Mouse (Mus musculus) erythroblast, embryonic 14.5 days (primary cell): ENCODE measurements around the gene Gm11361. TPM values are rescaled to one million over a fixed set of nuclear protein-coding genes. Genes with fewer than 3 reads are reported as not detected.

Source experiments
- H3K27me3 ChIP-seq: 2 replicates; pipeline ENCODE4 v1.6.1; 2012; ENCODE audit warnings: inconsistent platforms; ENCODE audit not compliant: control insufficient read depth
- H3K36me3 ChIP-seq: 2 replicates; pipeline ENCODE4 v1.6.1; 2012; ENCODE audit warnings: mild to moderate bottlenecking, inconsistent platforms; ENCODE audit not compliant: control insufficient read depth
- H3K4me1 ChIP-seq: 2 replicates; pipeline ENCODE4 v1.6.1; 2012; ENCODE audit warnings: inconsistent platforms; ENCODE audit not compliant: control insufficient read depth
- H3K4me3 ChIP-seq: replicated peaks from 2 replicates; pipeline ENCODE3; 2012; ENCODE audit warnings: moderate library complexity, mild to moderate bottlenecking, inconsistent platforms
- H3K9me3 ChIP-seq: 2 replicates; pipeline ENCODE4 v1.6.1; 2012; ENCODE audit warnings: low read length, inconsistent platforms, mixed read lengths; ENCODE audit not compliant: control insufficient read depth
- GATA1 ChIP-seq: IDR thresholded peaks from 2 replicates; pipeline ENCODE4 v1.6.1; 2012; ENCODE audit warnings: low read length, inconsistent platforms, mixed read lengths
- TAL1 ChIP-seq: IDR thresholded peaks from 3 replicates; pipeline ENCODE4 v1.6.1; 2012; ENCODE audit warnings: low read length, inconsistent platforms, mixed read lengths
- polyA plus RNA-seq: library from polyadenylated mRNA; stranded (reverse); fragments of >175 nt; gene quantifications from 2 replicates; pipeline ENCODE4 v1.2.3, GENCODE M21; 2012

The Gm11361 gene
- 28.8 and 34.9 TPM in 2 replicates for polyA plus RNA-seq

DNA sequence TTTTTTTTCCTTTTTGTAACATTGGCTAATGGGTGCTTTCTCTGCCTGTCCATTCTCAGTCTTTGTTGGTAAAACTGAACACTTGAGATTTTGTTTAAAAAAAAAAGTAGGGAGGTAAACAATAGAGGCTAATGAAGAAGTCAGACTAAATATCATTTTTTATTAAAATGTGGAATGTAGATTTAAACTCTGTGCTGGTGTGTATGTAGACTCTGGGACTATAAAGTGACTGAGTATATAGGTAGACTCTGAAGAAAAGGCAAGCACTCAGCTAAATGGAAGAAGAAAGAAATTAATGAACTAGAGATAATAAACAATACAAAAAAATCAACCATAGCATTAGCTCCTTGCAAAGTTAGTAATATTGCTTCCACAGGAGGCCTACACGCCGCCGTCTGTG lies at the start of gene Gm11361:
Gene Gm11361 (plus strand): TSS at position 301 of the 400 bp plus-strand sequence.
- Histone ChIP-seq H3K36me3 (no peaks in the 10 kb centered on the region), H3K9me3 (no peaks in the 10 kb centered on the region), H3K4me3 (no peak within 1 kb of the TSS), H3K4me1 (no peaks in the 10 kb centered on the region), H3K27me3 (no peaks in the 10 kb centered on the region)
- TF ChIP-seq TAL1: no peak
- TF ChIP-seq GATA1: no peak

DNA sequence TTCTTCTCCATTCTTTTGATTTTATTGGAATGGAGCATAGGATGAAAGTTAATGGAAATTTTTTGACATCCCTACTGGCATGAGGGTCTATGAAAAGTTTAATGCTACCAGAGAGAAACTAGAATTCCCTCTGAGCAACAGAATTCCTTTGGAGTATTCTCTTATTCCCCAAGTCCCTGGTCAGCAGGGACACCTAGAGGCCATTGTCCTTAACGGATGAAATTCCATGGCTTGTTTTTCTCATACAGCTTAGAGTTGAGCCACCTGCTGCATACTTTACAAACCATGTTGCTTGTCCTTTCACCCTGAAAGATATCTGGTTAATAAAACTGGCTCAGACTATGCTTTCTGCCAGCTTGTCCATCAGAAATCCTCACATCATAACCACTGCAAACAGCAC lies 7.1 kb downstream of the Gm11361 start:
- no peak overlapping the region for H3K4me3 ChIP-seq
- no peak for TF ChIP-seq TAL1
- TF ChIP-seq GATA1: no peak

DNA sequence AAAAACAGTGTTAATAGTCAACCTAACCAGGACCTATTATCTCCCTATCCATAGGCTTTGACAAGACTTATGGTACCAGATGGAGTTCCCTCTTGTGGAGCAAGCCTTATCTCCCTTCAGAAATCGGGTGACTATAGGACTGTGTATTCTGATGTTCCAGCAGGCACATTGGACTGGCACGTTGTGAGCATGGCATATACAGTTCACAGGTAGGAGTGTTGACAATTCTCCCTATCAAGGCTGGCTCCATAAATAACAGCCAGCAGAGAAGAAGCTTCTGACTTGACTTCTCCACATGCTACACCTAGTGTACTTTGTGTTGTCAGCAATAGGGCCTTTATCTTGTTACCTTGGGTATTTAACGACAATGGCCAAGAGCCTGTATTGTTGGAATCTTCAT lies 30.0 kb downstream of the Gm11361 start:
- TF ChIP-seq GATA1 (no peak), TAL1 (no peak)
- H3K27me3 ChIP-seq: no peaks in the 10 kb centered on the region
- H3K36me3 ChIP-seq: no peaks in the 10 kb centered on the region
- no peaks in the 10 kb centered on the region for H3K9me3 ChIP-seq
- no peak overlapping the region for H3K4me3 ChIP-seq
- no peaks in the 10 kb centered on the region for H3K4me1 ChIP-seq

More for the DNA sequence above, 7.1 kb downstream of the Gm11361 start:
- no peaks in the 10 kb centered on the region for H3K4me1 ChIP-seq
- H3K9me3 ChIP-seq: no peaks in the 10 kb centered on the region
- H3K27me3 ChIP-seq: no peaks in the 10 kb centered on the region
- H3K36me3 ChIP-seq: no peaks in the 10 kb centered on the region

DNA sequence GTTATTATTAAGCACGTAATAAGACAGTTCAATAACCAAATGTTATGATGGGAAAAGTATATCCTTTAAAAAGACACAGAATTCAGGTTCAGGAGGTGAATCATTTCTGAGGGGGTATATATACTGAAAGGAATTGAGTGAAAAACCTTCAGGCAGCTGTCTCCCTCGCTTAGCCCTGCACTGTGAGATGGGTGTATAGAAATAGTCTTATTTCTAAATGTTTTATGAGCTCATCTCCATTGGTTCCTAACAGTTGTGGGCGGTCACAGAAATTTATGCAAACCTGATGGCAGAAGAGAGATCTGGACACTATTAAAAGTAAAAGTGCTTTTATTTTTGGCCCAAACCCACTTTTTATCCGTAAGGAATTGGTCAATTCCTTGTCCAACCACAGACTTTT lies 36.9 kb downstream of the Gm11361 start:
- no peak overlapping the region for H3K4me3 ChIP-seq
- no peaks in the 10 kb centered on the region for H3K9me3 ChIP-seq
- H3K4me1 ChIP-seq: no peaks in the 10 kb centered on the region
- H3K36me3 ChIP-seq: no peaks in the 10 kb centered on the region
- no peak for TF ChIP-seq TAL1
- TF ChIP-seq GATA1: no peak
- H3K27me3 ChIP-seq: no peaks in the 10 kb centered on the region

DNA sequence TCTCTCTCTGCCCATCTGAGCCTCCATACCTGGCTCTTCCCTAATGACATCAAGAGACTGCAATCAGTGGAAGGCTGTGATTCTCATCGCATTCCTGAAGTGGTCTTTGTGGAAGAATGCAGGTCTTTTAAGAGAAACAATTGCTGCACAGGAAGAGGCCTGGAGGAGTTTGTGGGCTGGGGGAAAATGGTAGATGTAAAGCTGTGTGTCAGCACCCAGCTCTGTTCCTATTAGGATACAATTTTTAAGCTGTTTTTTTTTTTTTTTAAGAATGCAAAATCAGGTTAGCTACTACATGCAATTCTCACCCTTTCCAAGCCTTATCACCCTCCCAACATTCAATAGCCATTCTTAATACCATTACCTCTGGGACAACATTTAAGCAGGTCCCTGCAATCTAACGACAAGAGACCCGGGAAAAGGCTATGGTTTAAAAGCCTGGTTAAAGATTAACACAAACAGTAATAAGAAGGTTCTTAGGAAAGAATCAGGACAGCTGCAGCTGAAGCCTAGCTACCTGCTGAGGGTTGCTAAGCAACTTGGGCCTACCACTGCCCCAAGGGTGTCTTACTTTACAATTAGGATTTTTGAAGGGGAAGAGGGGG lies 37.5 kb downstream of the Gm11361 start:
- no peaks in the 10 kb centered on the region for H3K9me3 ChIP-seq
- TF ChIP-seq GATA1 (no peak), TAL1 (no peak)
- H3K36me3 ChIP-seq: no peaks in the 10 kb centered on the region
- H3K4me1 ChIP-seq: no peaks in the 10 kb centered on the region
- H3K4me3 ChIP-seq: no peak overlapping the region
- no peaks in the 10 kb centered on the region for H3K27me3 ChIP-seq

DNA sequence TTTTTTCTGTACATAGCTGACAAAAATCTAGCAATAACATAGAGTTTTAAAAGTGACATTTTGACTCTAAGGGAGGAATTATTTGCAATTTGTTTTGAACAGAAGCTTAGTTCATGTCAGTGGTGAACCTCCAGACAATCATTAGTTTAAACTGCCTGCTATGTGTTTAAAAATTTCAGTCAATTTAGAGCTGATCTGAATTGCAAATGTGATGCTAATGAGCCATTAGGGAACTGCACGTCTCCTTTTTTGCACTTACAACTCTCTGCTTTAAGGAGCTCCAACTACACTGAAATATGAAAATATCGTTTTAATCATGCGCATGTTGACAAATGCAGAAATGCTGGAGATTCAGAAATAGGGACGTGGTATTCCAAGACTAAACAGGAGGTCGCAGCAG lies 38.2 kb downstream of the Gm11361 start:
- no peaks in the 10 kb centered on the region for H3K4me1 ChIP-seq
- no peak overlapping the region for H3K4me3 ChIP-seq
- H3K36me3 ChIP-seq: no peaks in the 10 kb centered on the region
- H3K27me3 ChIP-seq: no peaks in the 10 kb centered on the region
- TF ChIP-seq GATA1 (no peak), TAL1 (no peak)
- H3K9me3 ChIP-seq: no peaks in the 10 kb centered on the region

DNA sequence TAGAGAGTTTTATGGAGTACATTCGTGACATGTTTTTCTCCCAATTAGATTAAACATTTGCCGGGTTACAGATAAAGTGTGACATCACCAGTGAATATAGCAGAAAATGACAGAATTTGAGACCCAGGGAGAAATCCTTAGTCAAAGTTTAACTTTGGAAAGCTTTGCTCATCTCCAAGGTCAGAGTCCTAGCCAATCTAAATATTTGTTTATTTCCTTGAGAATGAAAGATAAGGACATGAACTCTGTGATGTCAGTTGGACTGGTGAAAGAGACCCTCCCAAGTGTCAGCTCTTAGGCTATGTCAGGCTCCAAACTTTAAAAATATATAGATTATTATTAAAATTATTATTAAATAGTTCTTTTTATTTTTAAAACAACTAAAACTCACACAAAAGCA lies 39.8 kb downstream of the Gm11361 start:
- Histone ChIP-seq H3K4me3 (no peak overlapping the region), H3K36me3 (no peaks in the 10 kb centered on the region), H3K4me1 (no peaks in the 10 kb centered on the region), H3K9me3 (no peaks in the 10 kb centered on the region), H3K27me3 (no peaks in the 10 kb centered on the region)
- no peak for TF ChIP-seq GATA1
- TF ChIP-seq TAL1: no peak

DNA sequence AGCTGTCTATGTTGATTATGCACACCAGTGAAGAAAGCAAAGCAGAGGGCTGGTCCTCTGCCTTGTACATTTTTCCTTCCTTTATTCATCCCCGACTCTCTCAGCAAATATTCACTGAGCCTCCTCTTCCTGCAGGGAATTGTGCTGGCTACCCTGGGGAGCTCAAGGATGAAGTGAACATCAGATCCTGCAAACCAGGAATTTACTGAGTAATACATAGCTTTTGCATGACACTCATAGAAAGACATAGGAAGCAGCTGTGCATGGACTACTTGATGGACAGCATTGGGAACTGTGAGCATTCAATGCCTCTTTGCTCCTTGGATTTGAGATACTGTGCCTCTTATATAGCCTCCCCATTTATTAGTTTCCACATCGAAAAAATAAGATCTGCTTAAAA lies 40.2 kb downstream of the Gm11361 start:
- no peaks in the 10 kb centered on the region for H3K27me3 ChIP-seq
- H3K4me3 ChIP-seq: no peak overlapping the region
- TF ChIP-seq TAL1 (no peak), GATA1 (no peak)
- no peaks in the 10 kb centered on the region for H3K4me1 ChIP-seq
- H3K9me3 ChIP-seq: no peaks in the 10 kb centered on the region
- no peaks in the 10 kb centered on the region for H3K36me3 ChIP-seq

Other genes starting within 250 kb of the Gm11361 start
- gene Prl4a1, start 241.3 kb upstream of the Gm11361 start, polyA plus RNA-seq: not detected in 2 replicates
- not detected in 2 replicates for gene Prl5a1, start 115.0 kb upstream of the Gm11361 start, polyA plus RNA-seq